Mouse (Mus musculus) ES-E14 (cell line): ENCODE results near the gene Fam214a.

Experiments used
- CHD2 ChIP-seq: IDR thresholded peaks from 2 replicates; pipeline ENCODE4 v1.6.1; 2014; ENCODE audit warnings: mild to moderate bottlenecking, low read depth, low read length, inconsistent platforms
- HCFC1 ChIP-seq: IDR thresholded peaks from 2 replicates; pipeline ENCODE4 v1.6.1; 2012; ENCODE audit warnings: low read length, inconsistent platforms, borderline replicate concordance; ENCODE audit not compliant: insufficient read depth
- MAFK ChIP-seq: IDR thresholded peaks from 2 replicates; pipeline ENCODE4 v1.6.1; 2014; ENCODE audit warnings: mild to moderate bottlenecking, low read depth, low read length, inconsistent platforms; ENCODE audit not compliant: insufficient read depth
- ZC3H11A ChIP-seq: IDR thresholded peaks from 2 replicates; pipeline ENCODE4 v1.6.1; 2012; ENCODE audit warnings: low read depth, mild to moderate bottlenecking, inconsistent platforms, low read length, borderline replicate concordance

DNA sequence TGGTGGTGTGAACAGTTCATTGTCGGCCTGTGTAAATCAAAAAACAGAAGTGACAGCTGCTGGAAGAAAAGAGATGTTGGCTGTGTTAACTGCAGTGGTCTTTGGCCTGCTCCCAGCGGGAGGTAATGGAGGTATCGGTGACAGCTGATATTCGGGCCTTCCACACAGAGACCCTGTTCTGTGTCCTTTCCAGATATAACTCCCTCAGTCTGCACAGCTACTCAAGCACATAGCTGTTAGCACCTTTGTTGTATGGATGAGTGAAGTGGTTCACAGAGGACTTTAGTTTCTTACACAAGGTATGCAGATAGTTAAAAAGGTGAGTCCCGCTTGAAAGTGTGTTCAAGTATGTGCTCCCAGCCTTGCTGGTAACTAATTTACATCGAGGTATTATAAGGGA lies 7.9 kb downstream of the Fam214a start:
- TF ChIP-seq HCFC1 (no peak), CHD2 (no peak), MAFK (no peak), ZC3H11A (no peak)
